Mouse (Mus musculus): Measurements from ENCODE around the gene Pcp4l1. TPM values are rescaled to one million over a fixed set of nuclear protein-coding genes. Genes with fewer than 3 reads are reported as not detected.
"Not testable (repeated sequence)": the region's sequence is repeated elsewhere in the genome, so short reads cannot be mapped to it uniquely, and the experiment has no call there.

The Pcp4l1 gene
- total RNA-seq, 2 experiments from 2014 or later, result 1.7 TPM; not detected in 1

DNA sequence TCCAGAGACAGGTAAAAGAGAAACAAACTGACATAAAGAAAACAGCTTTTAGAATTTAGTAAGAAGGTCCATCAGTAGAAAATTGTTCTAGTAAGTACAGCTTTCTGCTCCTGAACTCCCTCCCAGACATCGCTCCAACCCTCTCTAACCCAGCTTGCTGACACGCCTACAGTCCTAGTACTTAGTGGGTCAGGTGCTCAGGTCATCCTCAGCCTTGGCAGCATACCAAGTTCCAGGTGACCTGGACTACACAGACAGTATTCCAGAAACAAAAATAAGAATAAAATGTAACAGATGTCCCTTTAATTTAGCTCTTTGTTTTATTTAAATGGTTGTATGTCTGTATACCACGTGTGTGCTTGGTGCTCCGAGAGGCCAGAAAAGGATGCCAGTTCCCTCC, 44.1 kb downstream of the Pcp4l1 start:
- ATAC-seq (replicated peaks; ENCODE audit: low FRiP score, poor library complexity, severe bottlenecking), result no peak

DNA sequence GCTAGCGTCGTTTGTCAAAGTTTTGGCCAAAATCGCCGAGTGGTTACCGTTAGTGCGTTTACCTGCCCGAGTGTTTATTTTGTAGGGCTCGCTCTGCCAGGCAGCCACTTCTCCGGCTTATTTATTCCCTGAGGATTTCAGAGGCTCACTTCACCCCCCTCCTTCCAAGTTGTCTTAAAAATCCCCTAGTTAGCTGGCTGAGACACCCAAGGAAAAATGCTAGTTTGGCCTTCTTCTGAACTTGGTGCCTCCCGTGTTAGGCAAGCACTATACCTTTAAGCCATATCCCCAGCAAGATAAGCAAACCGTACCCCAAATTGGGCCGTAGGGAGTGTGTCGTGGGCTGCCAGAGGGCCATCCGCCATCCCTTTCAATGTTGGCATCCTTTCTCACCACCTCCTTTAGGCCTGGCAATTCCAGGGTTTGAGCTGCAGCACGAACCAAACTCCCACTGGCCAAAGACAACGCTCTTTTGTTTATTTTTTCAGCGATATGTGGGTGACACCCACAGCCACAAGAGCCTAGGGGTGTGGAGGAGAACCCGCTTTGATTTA, 45.2 kb downstream of the Pcp4l1 start:
- ATAC-seq (replicated peaks; ENCODE audit: low FRiP score, poor library complexity, severe bottlenecking), result peak; percentile 59

DNA sequence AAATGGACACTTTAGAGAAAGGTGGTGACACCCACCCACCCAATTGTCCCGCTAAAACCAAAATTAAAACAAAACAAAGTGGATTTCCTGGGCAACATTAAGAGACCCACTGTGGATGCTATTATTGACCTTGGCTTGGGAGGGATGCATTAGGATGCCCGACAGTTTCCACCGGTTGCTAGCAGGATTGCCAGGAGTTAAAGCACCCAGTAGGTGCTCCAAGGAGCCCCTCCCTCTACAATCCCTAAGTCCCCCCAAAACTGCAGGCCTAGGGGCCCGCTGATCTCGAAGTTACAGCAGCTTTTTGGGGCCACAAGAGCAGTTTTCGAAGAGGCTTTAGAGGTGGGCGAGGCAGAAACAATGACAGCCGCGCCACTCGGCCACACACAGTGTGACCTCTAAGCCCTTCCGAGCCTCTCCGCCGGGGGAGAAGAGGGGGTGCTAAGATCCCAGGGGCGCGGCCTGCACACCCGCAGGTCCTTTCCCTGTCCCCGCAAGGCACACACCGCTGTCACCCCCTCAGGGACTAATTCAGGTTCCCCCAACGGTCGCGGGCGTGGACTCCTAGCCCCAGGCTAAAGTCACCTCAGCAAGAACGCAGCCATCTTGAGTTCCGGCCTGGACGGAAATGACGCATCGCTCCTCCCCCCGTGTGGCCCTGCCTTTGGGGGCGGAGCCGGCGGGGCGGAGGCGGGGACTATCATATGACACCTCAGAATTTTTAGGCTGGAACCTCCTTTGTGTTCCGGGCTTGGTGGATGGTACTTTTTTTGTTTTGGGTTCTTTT, 45.9 kb downstream of the Pcp4l1 start, which contains the start of the genes Sdhc and Mpz:
Sdhc (minus strand) TSS at position 630 of the 787 bp plus-strand sequence.
Mpz (plus strand) TSS at position 738 of the 787 bp plus-strand sequence.
- ATAC-seq (replicated peaks; ENCODE audit: low FRiP score, poor library complexity, severe bottlenecking), result peak; percentile 98

DNA sequence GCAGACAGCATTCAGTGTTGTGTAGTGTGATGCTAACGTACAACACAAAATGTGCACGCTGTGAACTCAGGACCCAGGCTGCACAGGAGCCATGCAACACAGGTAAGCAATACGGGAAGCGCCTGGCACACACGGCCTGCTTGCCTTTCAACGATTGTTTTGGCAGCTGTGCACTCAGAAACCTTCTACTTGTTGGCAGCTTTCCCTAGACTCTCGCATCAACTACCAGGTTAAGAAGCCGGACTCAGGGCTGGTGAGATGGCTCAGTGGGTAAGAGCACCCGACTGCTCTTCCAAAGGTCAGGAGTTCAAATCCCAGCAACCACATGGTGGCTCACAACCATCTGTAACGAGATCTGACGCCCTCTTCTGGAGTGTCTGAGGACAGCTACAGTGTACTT, 53.1 kb downstream of the Pcp4l1 start:
- not testable (repeated sequence) for ATAC-seq (replicated peaks; ENCODE audit: low FRiP score, poor library complexity, severe bottlenecking)

DNA sequence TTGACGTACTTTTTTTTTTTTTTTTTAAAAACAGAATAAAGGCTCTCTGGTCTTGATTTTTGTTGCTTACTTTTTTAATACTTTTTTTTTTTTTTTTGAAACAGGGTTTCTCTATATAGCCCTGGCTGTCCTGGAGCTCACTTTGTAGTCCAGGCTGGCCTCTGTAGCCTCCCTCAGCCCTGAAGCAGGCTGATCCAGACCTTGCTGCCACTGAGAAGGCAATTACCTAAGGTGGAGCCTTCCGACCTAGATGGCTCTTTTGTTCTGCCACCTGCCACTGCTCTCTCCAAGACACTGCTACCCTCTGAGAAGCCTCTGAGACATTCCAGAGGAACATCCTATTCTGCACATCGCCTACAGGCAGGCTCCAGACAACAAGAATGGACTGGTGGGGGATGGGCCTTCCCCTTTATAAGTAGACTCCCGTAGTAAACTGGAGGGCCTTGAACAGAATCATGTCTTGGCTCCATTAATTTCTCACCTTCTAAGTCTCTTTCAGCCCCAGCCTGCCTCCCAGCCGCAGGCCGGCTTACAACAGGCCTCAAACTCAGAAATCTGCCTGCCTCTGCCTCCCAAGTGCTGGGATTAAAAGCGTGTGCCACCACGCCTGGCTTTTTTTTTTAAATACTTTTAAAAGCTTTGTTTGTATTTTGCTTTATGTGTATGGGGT, 58.4 kb downstream of the Pcp4l1 start:
- ATAC-seq (replicated peaks; ENCODE audit: low FRiP score, poor library complexity, severe bottlenecking), result not testable (repeated sequence)

DNA sequence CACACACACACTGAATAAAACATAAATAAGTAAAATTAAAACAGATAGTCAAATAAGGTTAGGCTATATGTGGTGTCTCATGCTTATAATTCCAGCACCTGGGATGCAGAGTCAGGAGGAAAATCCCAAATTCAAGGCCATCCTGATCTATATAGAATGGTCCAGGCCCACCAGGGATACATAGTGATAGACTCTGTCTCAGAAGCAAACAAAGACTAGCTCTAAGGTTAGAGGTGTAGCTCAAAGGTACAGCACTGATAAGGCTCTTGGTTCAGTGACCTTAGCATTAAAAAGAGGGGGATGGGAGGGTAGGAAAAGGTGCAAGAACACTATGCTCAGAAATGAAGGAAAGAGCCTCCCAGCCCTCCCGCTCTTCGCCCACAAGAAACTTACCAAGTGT, 60.5 kb downstream of the Pcp4l1 start:
- ATAC-seq (replicated peaks; ENCODE audit: low FRiP score, poor library complexity, severe bottlenecking), result no peak

DNA sequence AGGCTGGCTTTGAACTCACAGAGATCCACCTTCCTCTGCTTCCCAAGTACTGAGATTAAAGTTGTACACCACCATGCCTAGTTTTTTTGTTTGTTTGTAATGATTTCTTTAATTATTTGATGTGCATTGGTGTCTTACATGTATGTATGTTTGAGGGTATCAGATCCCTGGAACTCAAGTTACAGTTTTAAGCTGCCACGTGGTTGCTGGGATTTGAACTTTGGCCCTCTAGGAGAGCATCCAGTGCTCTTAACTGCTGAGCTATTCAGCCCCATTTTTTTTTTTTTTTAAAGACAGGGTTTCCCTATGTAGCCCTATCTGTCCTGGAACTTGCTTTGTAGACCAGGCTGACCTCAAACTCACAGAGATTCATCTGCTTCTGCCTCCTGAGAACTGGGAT, 65.1 kb downstream of the Pcp4l1 start:
- no peak for ATAC-seq (replicated peaks; ENCODE audit: low FRiP score, poor library complexity, severe bottlenecking)

DNA sequence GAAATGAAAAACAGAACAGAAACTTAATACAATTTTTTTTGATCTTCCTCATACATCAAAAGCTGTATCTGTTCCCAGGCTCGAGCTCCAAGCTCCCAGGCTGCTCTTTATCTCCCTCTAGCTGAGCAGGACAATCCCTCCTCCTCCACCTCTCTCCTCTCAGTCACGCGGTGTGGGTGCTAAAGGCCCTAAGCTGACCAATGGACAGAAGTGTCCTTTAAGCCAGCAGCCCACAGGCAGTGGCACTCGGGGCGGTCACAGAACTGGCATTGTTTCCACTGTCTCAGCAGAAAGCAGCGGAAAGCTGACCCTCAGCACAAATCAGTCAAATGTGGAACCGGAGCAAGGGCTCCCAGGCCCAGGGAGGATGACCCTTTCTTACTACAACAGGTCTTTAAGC, 66.8 kb downstream of the Pcp4l1 start:
- no peak for ATAC-seq (replicated peaks; ENCODE audit: low FRiP score, poor library complexity, severe bottlenecking)

DNA sequence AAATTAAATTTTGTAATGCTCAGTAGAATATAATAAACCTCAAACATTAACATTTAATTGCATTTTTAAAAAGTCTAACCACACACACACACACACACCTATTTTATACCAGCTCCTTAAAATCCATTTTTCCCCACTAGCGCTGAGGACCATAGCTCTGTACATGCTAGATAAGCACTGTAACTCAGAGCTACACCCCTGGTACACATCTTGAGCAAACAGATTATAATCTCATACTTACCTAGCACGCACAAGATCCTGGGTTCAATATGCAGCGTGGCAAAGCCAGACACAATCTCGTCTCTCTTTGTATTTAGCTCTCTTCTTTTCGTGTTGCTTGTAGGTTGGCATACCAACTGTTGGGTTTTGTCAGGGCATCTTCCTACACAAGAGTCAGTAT, 71.7 kb downstream of the Pcp4l1 start:
- peak; percentile 85 for ATAC-seq (replicated peaks; ENCODE audit: low FRiP score, poor library complexity, severe bottlenecking)

Other genes with a start within 250 kb of the Pcp4l1 start
- gene Fcgr2b, start 219.7 kb downstream of the Pcp4l1 start, total RNA-seq (2015; ENCODE audit: low replicate concordance), result 29.2 and 34.8 TPM in 2 replicates
- 5.0 and 32.1 TPM in 2 replicates for gene Fcgr2b, start 219.7 kb downstream of the Pcp4l1 start, total RNA-seq (2017; ENCODE audit: low replicate concordance)
- gene Fcgr4, start 177.3 kb downstream of the Pcp4l1 start, total RNA-seq (2015; ENCODE audit: low replicate concordance), result 12.2 and 20.2 TPM in 2 replicates
- gene Fcgr4, start 177.3 kb downstream of the Pcp4l1 start, total RNA-seq (2017; ENCODE audit: low replicate concordance), result 7.3 and 7.6 TPM in 2 replicates
- gene Fcgr3, start 131.3 kb downstream of the Pcp4l1 start, total RNA-seq (2015; ENCODE audit: low replicate concordance), result 78.6 and 80.1 TPM in 2 replicates
- gene Fcgr3, start 131.3 kb downstream of the Pcp4l1 start, total RNA-seq (2017; ENCODE audit: low replicate concordance), result 29.8 and 53.5 TPM in 2 replicates
- gene Cfap126, start 82.3 kb downstream of the Pcp4l1 start, total RNA-seq (2015; ENCODE audit: low replicate concordance), result 19.8 TPM in 1 of 2 replicates, not detected in the other
- gene Cfap126, start 82.3 kb downstream of the Pcp4l1 start, total RNA-seq (2017; ENCODE audit: low replicate concordance), result not detected in 2 replicates
- gene Sdhc, start 45.7 kb downstream of the Pcp4l1 start, total RNA-seq (2015; ENCODE audit: low replicate concordance), result 50.8 and 70.4 TPM in 2 replicates
- gene Sdhc, start 45.7 kb downstream of the Pcp4l1 start, total RNA-seq (2017; ENCODE audit: low replicate concordance), result 4.7 and 14.6 TPM in 2 replicates
- not detected in 2 replicates for gene Mpz, start 45.6 kb downstream of the Pcp4l1 start, total RNA-seq (2015; ENCODE audit: low replicate concordance)
- gene Mpz, start 45.6 kb downstream of the Pcp4l1 start, total RNA-seq (2017; ENCODE audit: low replicate concordance), result not detected in 2 replicates
- not detected in 2 replicates for gene Nr1i3, start 17.7 kb upstream of the Pcp4l1 start, total RNA-seq (2015; ENCODE audit: low replicate concordance)
- gene Nr1i3, start 17.7 kb upstream of the Pcp4l1 start, total RNA-seq (2017; ENCODE audit: low replicate concordance), result 0.39 TPM in 1 of 2 replicates, not detected in the other
- gene Tomm40l, start 26.2 kb upstream of the Pcp4l1 start, total RNA-seq (2015; ENCODE audit: low replicate concordance), result 1.1 and 4.2 TPM in 2 replicates
- gene Tomm40l, start 26.2 kb upstream of the Pcp4l1 start, total RNA-seq (2017; ENCODE audit: low replicate concordance), result 4.0 and 4.1 TPM in 2 replicates
- 16.8 TPM in 1 of 2 replicates, not detected in the other for gene Apoa2, start 28.8 kb upstream of the Pcp4l1 start, total RNA-seq (2015; ENCODE audit: low replicate concordance)
- not detected in 2 replicates for gene Apoa2, start 28.8 kb upstream of the Pcp4l1 start, total RNA-seq (2017; ENCODE audit: low replicate concordance)
- gene Fcer1g, start 38.1 kb upstream of the Pcp4l1 start, total RNA-seq (2015; ENCODE audit: low replicate concordance), result 214 and 248 TPM in 2 replicates
- 39.7 and 114 TPM in 2 replicates for gene Fcer1g, start 38.1 kb upstream of the Pcp4l1 start, total RNA-seq (2017; ENCODE audit: low replicate concordance)
- gene Adamts4, start 54.2 kb upstream of the Pcp4l1 start, total RNA-seq (2015; ENCODE audit: low replicate concordance), result 0.42 TPM in 1 of 2 replicates, not detected in the other
- gene Adamts4, start 54.2 kb upstream of the Pcp4l1 start, total RNA-seq (2017; ENCODE audit: low replicate concordance), result not detected in 2 replicates
- 86.5 and 106 TPM in 2 replicates for gene Ndufs2, start 55.1 kb upstream of the Pcp4l1 start, total RNA-seq (2015; ENCODE audit: low replicate concordance)
- gene Ndufs2, start 55.1 kb upstream of the Pcp4l1 start, total RNA-seq (2017; ENCODE audit: low replicate concordance), result 40.8 and 73.3 TPM in 2 replicates
- gene B4galt3, start 74.1 kb upstream of the Pcp4l1 start, total RNA-seq (2015; ENCODE audit: low replicate concordance), result 19.7 and 20.5 TPM in 2 replicates
- 26.8 and 40.8 TPM in 2 replicates for gene B4galt3, start 74.1 kb upstream of the Pcp4l1 start, total RNA-seq (2017; ENCODE audit: low replicate concordance)
- 739 and 765 TPM in 2 replicates for gene Ppox, start 84.9 kb upstream of the Pcp4l1 start, total RNA-seq (2015; ENCODE audit: low replicate concordance)
- 644 and 799 TPM in 2 replicates for gene Ppox, start 84.9 kb upstream of the Pcp4l1 start, total RNA-seq (2017; ENCODE audit: low replicate concordance)
- 39.0 and 64.9 TPM in 2 replicates for gene Usp21, start 91.7 kb upstream of the Pcp4l1 start, total RNA-seq (2015; ENCODE audit: low replicate concordance)
- gene Usp21, start 91.7 kb upstream of the Pcp4l1 start, total RNA-seq (2017; ENCODE audit: low replicate concordance), result 18.5 and 33.2 TPM in 2 replicates
- gene Ufc1, start 98.8 kb upstream of the Pcp4l1 start, total RNA-seq (2015; ENCODE audit: low replicate concordance), result 26.8 and 39.3 TPM in 2 replicates
- gene Ufc1, start 98.8 kb upstream of the Pcp4l1 start, total RNA-seq (2017; ENCODE audit: low replicate concordance), result 1.7 and 14.2 TPM in 2 replicates
- gene Dedd, start 132.9 kb upstream of the Pcp4l1 start, total RNA-seq (2015; ENCODE audit: low replicate concordance), result 13.4 and 28.8 TPM in 2 replicates
- gene Dedd, start 132.9 kb upstream of the Pcp4l1 start, total RNA-seq (2017; ENCODE audit: low replicate concordance), result 3.3 and 6.5 TPM in 2 replicates
- gene Nit1, start 149.4 kb upstream of the Pcp4l1 start, total RNA-seq (2015; ENCODE audit: low replicate concordance), result 6.7 and 10.8 TPM in 2 replicates
- gene Nit1, start 149.4 kb upstream of the Pcp4l1 start, total RNA-seq (2017; ENCODE audit: low replicate concordance), result 11.6 and 24.5 TPM in 2 replicates
- 10.1 and 22.0 TPM in 2 replicates for gene Pfdn2, start 149.4 kb upstream of the Pcp4l1 start, total RNA-seq (2015; ENCODE audit: low replicate concordance)
- gene Pfdn2, start 149.4 kb upstream of the Pcp4l1 start, total RNA-seq (2017; ENCODE audit: low replicate concordance), result 9.0 and 10.1 TPM in 2 replicates
- gene Klhdc9, start 164.5 kb upstream of the Pcp4l1 start, total RNA-seq (2015; ENCODE audit: low replicate concordance), result not detected in 2 replicates
- gene Klhdc9, start 164.5 kb upstream of the Pcp4l1 start, total RNA-seq (2017; ENCODE audit: low replicate concordance), result 3.3 TPM in 1 of 2 replicates, not detected in the other
- gene Nectin4, start 173.8 kb upstream of the Pcp4l1 start, total RNA-seq (2015; ENCODE audit: low replicate concordance), result not detected in 2 replicates
- gene Nectin4, start 173.8 kb upstream of the Pcp4l1 start, total RNA-seq (2017; ENCODE audit: low replicate concordance), result 0.51 and 0.53 TPM in 2 replicates
- gene Arhgap30, start 192.7 kb upstream of the Pcp4l1 start, total RNA-seq (2015; ENCODE audit: low replicate concordance), result 11.7 and 15.9 TPM in 2 replicates
- gene Arhgap30, start 192.7 kb upstream of the Pcp4l1 start, total RNA-seq (2017; ENCODE audit: low replicate concordance), result 16.7 and 22.9 TPM in 2 replicates
- gene Usf1, start 215.0 kb upstream of the Pcp4l1 start, total RNA-seq (2015; ENCODE audit: low replicate concordance), result 1.7 and 4.3 TPM in 2 replicates
- 5.0 and 9.1 TPM in 2 replicates for gene Usf1, start 215.0 kb upstream of the Pcp4l1 start, total RNA-seq (2017; ENCODE audit: low replicate concordance)
- gene Tstd1, start 222.6 kb upstream of the Pcp4l1 start, total RNA-seq (2015; ENCODE audit: low replicate concordance), result not detected in 2 replicates
- 0.90 TPM in 1 of 2 replicates, not detected in the other for gene Tstd1, start 222.6 kb upstream of the Pcp4l1 start, total RNA-seq (2017; ENCODE audit: low replicate concordance)
- gene F11r, start 241.3 kb upstream of the Pcp4l1 start, total RNA-seq (2015; ENCODE audit: low replicate concordance), result not detected in 2 replicates
- not detected in 2 replicates for gene F11r, start 241.3 kb upstream of the Pcp4l1 start, total RNA-seq (2017; ENCODE audit: low replicate concordance)

Data from erythroid progenitor cell, adult 5-6 weeks (primary cell).